Mouse (Mus musculus): Measurements from ENCODE around the gene Ddx19b.
"Not testable (repeated sequence)": the region's sequence is repeated elsewhere in the genome, so short reads cannot be mapped to it uniquely, and the experiment has no call there.

- not testable (repeated sequence) for TF ChIP-seq CTCF (IDR thresholded peaks at IDR 0.05; ENCODE audit: control insufficient read depth, insufficient read depth, insufficient read length); MAX (IDR thresholded peaks at IDR 0.05); CEBPB (IDR thresholded peaks at IDR 0.05; ENCODE audit: low read depth); MYOD1 (IDR thresholded peaks at IDR 0.05; ENCODE audit: control insufficient read depth, insufficient read length, low read depth)
Measured at GRCm38 (mm10) chr8:111068660-111069059, 37.1 kb upstream of the Ddx19b start.
